Mouse (Mus musculus): ENCODE data around the gene Gadl1. TPM values are rescaled to one million over a fixed set of nuclear protein-coding genes. Genes with fewer than 3 reads are reported as not detected.
"Not testable (repeated sequence)": the region's sequence is repeated elsewhere in the genome, so short reads cannot be mapped to it uniquely, and the experiment has no call there.

Gadl1 gene
- total RNA-seq, 2 experiments from 2014 or later, result 0.82 TPM; not detected in 1

DNA sequence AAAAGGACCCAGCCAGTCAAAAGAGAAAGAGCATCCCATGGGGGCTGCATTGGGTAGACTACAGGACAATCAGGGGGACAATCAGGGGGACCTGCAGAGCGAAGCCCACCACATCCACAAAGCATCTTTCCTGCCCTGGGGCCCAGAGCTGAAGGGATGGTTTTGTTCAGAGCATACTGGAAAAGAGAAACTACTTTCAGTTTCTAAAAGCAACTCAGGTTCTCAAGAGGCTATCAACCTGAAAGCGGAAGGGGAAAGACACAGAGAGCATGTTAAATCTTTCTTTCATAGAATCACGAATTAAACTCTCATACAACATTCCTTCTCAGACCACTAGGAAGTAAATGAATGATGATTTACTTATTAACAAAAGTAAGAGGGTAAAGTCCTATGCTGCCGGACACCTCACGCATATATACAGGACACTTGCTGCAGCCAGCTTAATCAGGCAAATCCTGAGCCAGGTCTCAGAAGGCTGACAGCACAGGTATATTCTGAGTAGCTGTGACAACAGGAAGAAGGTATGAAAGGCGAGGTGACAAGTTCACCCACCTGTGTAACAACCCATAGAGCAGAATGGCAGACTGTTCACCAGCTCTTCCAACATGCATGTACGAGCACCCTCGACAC is 90.2 kb downstream of the Gadl1 start:
- ATAC-seq (replicated peaks; ENCODE audit: poor library complexity, severe bottlenecking), result no peak

GRCm38 (mm10) chr9:116013911-116014310 is 104.7 kb downstream of the Gadl1 start:
- ATAC-seq (replicated peaks; ENCODE audit: poor library complexity, severe bottlenecking), result no peak

GRCm38 (mm10) chr9:116016221-116016620 is 107.0 kb downstream of the Gadl1 start:
- ATAC-seq (replicated peaks; ENCODE audit: poor library complexity, severe bottlenecking), result no peak

GRCm38 (mm10) chr9:116017091-116017490 is 107.8 kb downstream of the Gadl1 start:
- ATAC-seq (replicated peaks; ENCODE audit: poor library complexity, severe bottlenecking), result no peak

DNA sequence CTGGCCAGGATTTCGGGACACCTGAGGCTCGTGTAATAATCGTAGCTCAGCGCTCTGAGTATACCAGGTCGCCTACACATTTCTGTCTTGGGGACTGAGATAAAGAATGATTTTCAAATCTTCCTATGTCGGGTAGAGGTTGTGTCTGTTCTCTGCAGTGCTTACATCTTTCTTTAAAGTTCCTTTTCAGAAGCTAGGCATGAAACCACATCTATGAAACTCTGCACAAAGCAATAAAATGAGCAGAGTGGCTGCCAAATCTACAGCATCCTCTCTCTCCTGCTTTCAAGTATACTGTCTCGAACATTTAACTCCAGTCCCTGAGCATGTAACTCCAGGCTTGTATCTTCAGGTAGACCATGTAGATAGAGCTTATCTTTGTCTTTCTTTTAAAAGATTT is 109.3 kb downstream of the Gadl1 start:
- ATAC-seq (replicated peaks; ENCODE audit: poor library complexity, severe bottlenecking), result no peak

DNA sequence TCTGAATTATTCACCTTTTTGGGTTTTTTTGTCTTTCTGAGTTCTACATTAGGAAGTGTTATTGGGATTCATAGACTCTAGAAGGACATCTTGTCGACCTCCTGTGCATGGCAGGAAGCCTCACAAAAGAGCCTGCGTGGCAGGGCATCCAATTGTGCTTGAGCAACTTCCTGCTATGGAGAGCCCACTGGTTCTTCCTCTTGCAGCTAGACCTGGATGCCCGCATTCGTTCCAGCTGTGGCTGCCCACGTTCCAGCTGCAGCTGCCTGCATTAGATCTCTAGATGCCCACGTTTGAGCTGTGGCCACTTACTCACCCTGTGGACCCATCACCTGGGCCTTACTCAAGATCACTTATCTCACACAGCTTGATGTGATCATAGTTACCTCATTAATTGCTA is 116.1 kb downstream of the Gadl1 start:
- ATAC-seq (replicated peaks; ENCODE audit: poor library complexity, severe bottlenecking), result peak; percentile 55

- no peak for ATAC-seq (replicated peaks; ENCODE audit: poor library complexity, severe bottlenecking)
These were observed 119.8 kb downstream of the Gadl1 start for GRCm38 (mm10) chr9:116029076-116029475.

DNA sequence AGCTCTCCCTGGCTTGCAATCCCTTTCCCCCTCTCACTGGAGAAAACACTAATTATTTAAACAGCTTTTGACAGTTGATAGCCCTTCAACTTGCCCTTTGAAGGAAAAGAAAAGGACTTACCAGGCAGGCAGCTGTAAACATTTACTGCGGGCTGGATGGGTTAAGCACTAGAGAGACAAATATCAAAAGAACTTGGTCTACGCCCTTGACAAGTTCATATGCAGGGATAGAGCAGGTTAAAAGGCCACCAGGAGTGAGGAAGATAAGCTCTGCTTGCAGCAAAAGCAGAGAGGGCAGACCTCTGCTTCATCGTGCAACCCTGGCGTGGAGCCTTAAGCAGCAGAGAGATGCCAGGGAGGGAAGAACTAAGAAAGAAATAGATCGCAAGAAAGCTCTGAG is 123.5 kb downstream of the Gadl1 start:
- no peak for ATAC-seq (replicated peaks; ENCODE audit: poor library complexity, severe bottlenecking)

DNA sequence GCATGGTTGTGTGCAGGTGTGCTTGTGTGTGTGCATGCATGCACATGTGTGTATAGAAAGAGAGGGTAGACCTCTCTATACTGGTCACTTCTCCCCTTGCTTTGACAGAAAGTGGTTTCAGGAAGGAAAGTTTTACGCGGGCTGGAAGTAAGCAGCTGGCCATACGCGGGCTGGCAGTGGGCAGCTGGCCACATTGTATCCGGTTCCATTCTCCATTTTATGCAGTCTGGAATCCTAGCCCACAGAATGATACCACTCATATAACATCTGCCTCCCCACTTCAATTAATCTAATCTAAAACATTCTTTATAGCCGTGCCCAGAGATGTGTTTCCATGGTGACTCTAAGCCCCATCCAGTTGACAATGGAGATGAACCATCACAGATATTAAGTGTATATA is 129.0 kb downstream of the Gadl1 start:
- no peak for ATAC-seq (replicated peaks; ENCODE audit: poor library complexity, severe bottlenecking)

GRCm38 (mm10) chr9:116039981-116040380 is 130.7 kb downstream of the Gadl1 start:
- ATAC-seq (replicated peaks; ENCODE audit: poor library complexity, severe bottlenecking), result no peak

DNA sequence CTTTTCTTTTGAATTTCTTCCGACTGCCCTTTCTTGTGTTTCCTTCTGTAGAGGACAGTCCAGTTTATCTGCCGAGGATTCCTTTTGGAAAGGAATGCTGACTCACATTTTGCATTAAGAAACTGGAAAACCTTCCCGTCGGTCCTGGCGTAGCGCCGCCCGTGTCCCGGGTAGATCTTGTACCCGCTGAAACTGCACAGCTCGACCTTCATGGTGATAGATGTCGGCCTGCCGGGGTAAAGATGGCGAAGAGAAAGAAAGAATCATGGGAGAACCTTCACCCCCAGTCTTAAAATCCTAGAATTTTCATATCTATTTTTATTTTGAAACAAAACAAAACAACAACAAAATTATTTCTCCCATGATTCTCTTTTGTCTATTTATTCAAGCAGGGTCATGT is 131.6 kb downstream of the Gadl1 start:
- ATAC-seq (replicated peaks; ENCODE audit: poor library complexity, severe bottlenecking), result 0 out of 2 replicates have a peak, but pooled peaks have one; percentile 45

GRCm38 (mm10) chr9:116041369-116041768 is 132.1 kb downstream of the Gadl1 start:
- ATAC-seq (replicated peaks; ENCODE audit: poor library complexity, severe bottlenecking), result peak; percentile 89

- peak; percentile 76 for ATAC-seq (replicated peaks; ENCODE audit: poor library complexity, severe bottlenecking)
These were observed 132.5 kb downstream of the Gadl1 start for GRCm38 (mm10) chr9:116041787-116042186.

GRCm38 (mm10) chr9:116049985-116050384 is 140.7 kb downstream of the Gadl1 start:
- ATAC-seq (replicated peaks; ENCODE audit: poor library complexity, severe bottlenecking), result no peak; the same call in 1 of the 2 replicates

- no peak for ATAC-seq (replicated peaks; ENCODE audit: poor library complexity, severe bottlenecking)
These were observed 144.7 kb downstream of the Gadl1 start for GRCm38 (mm10) chr9:116053976-116054375.

DNA sequence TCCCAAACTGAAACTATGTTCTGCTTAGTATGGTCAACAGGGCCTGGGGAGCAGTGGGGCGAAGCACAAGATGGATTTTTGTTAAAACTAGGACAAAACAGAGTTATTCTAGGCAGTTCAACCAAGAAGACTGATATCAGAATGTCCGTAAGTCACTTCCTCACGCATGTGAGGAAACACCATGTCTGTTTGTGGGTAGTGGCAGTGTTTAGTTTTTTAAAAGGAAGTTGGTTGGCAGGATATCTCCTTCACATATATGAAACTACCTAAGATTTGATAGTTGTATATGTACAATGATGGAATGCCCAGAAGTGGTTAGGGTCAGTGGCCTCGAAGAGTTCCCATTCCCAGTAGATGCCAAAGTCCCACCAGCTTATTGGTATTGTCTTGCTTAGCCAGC is 149.2 kb downstream of the Gadl1 start:
- peak; percentile 68 for ATAC-seq (replicated peaks; ENCODE audit: poor library complexity, severe bottlenecking)

DNA sequence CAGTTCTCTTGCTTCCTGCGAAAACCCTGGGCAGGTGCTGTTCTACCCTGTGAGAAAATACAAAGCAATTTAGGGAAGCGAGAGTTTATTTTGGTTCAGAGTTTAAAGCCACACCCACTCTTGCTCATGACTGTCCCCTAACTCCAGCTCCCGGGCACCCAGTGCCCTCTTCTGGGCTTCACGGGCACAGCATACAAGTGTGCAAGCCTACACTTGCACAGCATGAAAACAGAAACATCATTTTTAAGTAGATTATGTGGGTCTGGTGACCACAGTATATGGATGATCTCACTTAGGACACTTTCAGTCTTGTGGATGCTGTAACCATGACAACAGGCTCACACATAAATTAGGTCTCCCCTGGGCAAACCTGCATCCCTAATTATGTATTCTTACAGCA is 149.9 kb downstream of the Gadl1 start:
- peak; percentile 85 for ATAC-seq (replicated peaks; ENCODE audit: poor library complexity, severe bottlenecking)

GRCm38 (mm10) chr9:116060691-116061090 is 151.4 kb downstream of the Gadl1 start:
- peak; percentile 48 for ATAC-seq (replicated peaks; ENCODE audit: poor library complexity, severe bottlenecking)

DNA sequence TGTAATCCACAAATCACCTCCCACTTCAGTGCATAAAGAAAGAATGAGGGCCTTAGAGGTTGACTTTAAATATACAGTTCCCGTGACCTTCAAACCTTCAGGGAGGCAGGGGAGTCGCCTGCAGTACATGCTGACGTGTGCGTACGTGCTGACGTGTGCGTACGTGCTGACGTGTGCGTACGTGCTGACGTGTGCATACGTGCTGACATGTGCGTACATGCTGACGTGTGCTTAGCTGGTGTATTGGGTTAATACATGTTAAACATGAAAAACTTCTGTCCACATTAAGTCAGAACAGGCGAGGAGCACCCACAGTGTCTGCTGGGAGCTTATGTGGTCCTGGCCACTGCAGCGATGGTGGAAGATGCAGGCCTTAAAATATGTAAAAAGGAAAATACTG is 155.5 kb downstream of the Gadl1 start:
- ATAC-seq (replicated peaks; ENCODE audit: poor library complexity, severe bottlenecking), result no peak

- not testable (repeated sequence) for ATAC-seq (replicated peaks; ENCODE audit: poor library complexity, severe bottlenecking)
These were observed 162.3 kb downstream of the Gadl1 start for GRCm38 (mm10) chr9:116071561-116071960.

- ATAC-seq (replicated peaks; ENCODE audit: poor library complexity, severe bottlenecking), result no peak
These were observed 166.9 kb downstream of the Gadl1 start for GRCm38 (mm10) chr9:116076163-116076562.

GRCm38 (mm10) chr9:116076946-116077345 is 167.7 kb downstream of the Gadl1 start:
- ATAC-seq (replicated peaks; ENCODE audit: poor library complexity, severe bottlenecking), result peak; percentile 63

GRCm38 (mm10) chr9:116077419-116077818 is 168.2 kb downstream of the Gadl1 start:
- ATAC-seq (replicated peaks; ENCODE audit: poor library complexity, severe bottlenecking), result peak; percentile 96
